Mouse (Mus musculus) olfactory bulb, adult 2 months (tissue): ENCODE results near the gene Kcnj12.

Source experiments
- CTCF ChIP-seq: fragments of 200-500 bp; IDR thresholded peaks from 2 replicates; pipeline ENCODE4 v1.5.1; 2012; ENCODE audit warnings: low read depth, mild to moderate bottlenecking, low read length, moderate library complexity; ENCODE audit not compliant: insufficient read depth
- POLR2A ChIP-seq: fragments of 200-500 bp; IDR thresholded peaks from 2 replicates; pipeline ENCODE4 v1.6.1; 2012; ENCODE audit warnings: mild to moderate bottlenecking, low read depth, low read length, moderate library complexity; ENCODE audit not compliant: insufficient read depth

- TF ChIP-seq CTCF, result no peak
- no peak for TF ChIP-seq POLR2A
Measured at GRCm38 (mm10) chr11:61062548-61063461, 40.4 kb downstream of the Kcnj12 start.
